Mouse (Mus musculus) forebrain, embryonic 13.5 days (tissue): ENCODE measurements around the gene Ptpn7. TPM values are rescaled to one million over a fixed set of nuclear protein-coding genes. Genes with fewer than 3 reads are reported as not detected.

Experiments
- polyA plus RNA-seq: library from polyadenylated mRNA; unstranded; fragments of >200 nt; fragmentation: Nextera tagmentation; extraction: Ambion mirVana; gene quantifications from 2 replicates; pipeline ENCODE4 v1.2.1, GENCODE M21; 2015

The Ptpn7 gene
- polyA plus RNA-seq, 1 experiment from 2014 or later = 0.34 TPM

Other genes starting within 250 kb of the Ptpn7 start
- 11.2 and 12.0 TPM in 2 replicates for gene Ppp1r12b, start 176.8 kb upstream of the Ptpn7 start, polyA plus RNA-seq
- gene Ube2t, start 170.1 kb upstream of the Ptpn7 start, polyA plus RNA-seq = 46.6 and 48.6 TPM in 2 replicates
- gene Lgr6, start 27.4 kb upstream of the Ptpn7 start, polyA plus RNA-seq = 0.15 and 0.30 TPM in 2 replicates
- gene Arl8a, start 14.1 kb downstream of the Ptpn7 start, polyA plus RNA-seq = 161 and 162 TPM in 2 replicates
- not detected in 2 replicates for gene Gpr37l1, start 35.0 kb downstream of the Ptpn7 start, polyA plus RNA-seq
- 0.22 and 0.34 TPM in 2 replicates for gene Elf3, start 125.9 kb downstream of the Ptpn7 start, polyA plus RNA-seq
- gene Rnpep, start 151.4 kb downstream of the Ptpn7 start, polyA plus RNA-seq = 86.2 and 90.3 TPM in 2 replicates
- 167 and 179 TPM in 2 replicates for gene Timm17a, start 181.1 kb downstream of the Ptpn7 start, polyA plus RNA-seq
- gene Lmod1, start 192.1 kb downstream of the Ptpn7 start, polyA plus RNA-seq = 0.22 and 0.30 TPM in 2 replicates
- 70.0 and 84.4 TPM in 2 replicates for gene Shisa4, start 242.5 kb downstream of the Ptpn7 start, polyA plus RNA-seq